In genomic region chr2:90583628-90584131, GRCm38 (mm10) we compare ENCODE assay signal across 7 mouse cellular contexts. TPM values are rescaled to one million over a fixed set of nuclear protein-coding genes. Genes with fewer than 3 reads are reported as not detected.
DNase-seq lines count a peak whose midpoint lies in the region; ATAC-seq and TF ChIP-seq lines count a peak whose summit lies in the region.

No protein-coding gene starts in this region.

- no peak overlapping the region for H3K4me3 ChIP-seq in kidney, embryonic 14.5 days (ENCODE audit: low read length)

- ATAC-seq in Patski = peak; percentile 63
- no peak for ATAC-seq in kidney, embryonic 14.5 days (ENCODE audit: low FRiP score, low TSS enrichment)

- H3K27me3 ChIP-seq in Patski = no peaks in the 10 kb centered on the region
- H3K27me3 ChIP-seq in kidney, embryonic 14.5 days (ENCODE audit: control insufficient read depth, insufficient read depth, low read length) = no peaks in the 10 kb centered on the region

- in situ Hi-C loops in Patski (cut with MboI; ENCODE audit: low pct_unique_long_range_greater_than_20kb) = loop anchor here (5.0 kb wide), 2 partner anchors 34 to 94 kb away; partner anchors contain the start of gene Nup160

- no peaks in the 10 kb centered on the region for H3K36me3 ChIP-seq in kidney, embryonic 14.5 days (ENCODE audit: control insufficient read depth, insufficient read depth, low read length)

- TF ChIP-seq CTCF in Patski (IDR thresholded peaks at IDR 0.05) = peak; percentile 59

- 0 out of 2 replicates have a peak overlapping the region, but pooled peaks have one; percentile 52 for H3K27ac ChIP-seq in kidney, embryonic 14.5 days (ENCODE audit: low read depth, low read length)

- WGBS in kidney, embryonic 14.5 days = 41% methylated on average over 5 of the region's 5 CpGs

- H3K4me2 ChIP-seq in kidney, embryonic 14.5 days (replicated peaks; ENCODE audit: low read depth, low read length) = no peak overlapping the region

- peak; percentile 35 for DNase-seq in kidney, adult 18-20 months
- no peak for DNase-seq in kidney, postnatal 10 days
- no peak for DNase-seq in Patski (ENCODE audit: low read depth, low spot score)
- peak; percentile 65 for DNase-seq in retina, embryonic 14.5 days (ENCODE audit: low spot score)
- DNase-seq in ovary, adult 18-20 months (ENCODE audit: low spot score) = no peak
- DNase-seq in thymus, postnatal 0 days (ENCODE audit: low spot score) = no peak

- H3K9ac ChIP-seq in kidney, embryonic 14.5 days (ENCODE audit: low read depth, low read length) = no peak overlapping the region

- POLR2A ChIA-PET in Patski (lab: Charles Lee) = interaction anchor here (0.6 kb wide), 1 partner anchor 31 kb away, joined by 4 read pairs; no protein-coding TSS in a partner anchor

- CTCF ChIA-PET in Patski (lab: Charles Lee) = interaction anchor here (0.8 to 1.9 kb wide), 6 partner anchors 13 to 78 kb away, joined by 3 to 6 read pairs (median 4); no protein-coding TSS in a partner anchor

- no peaks in the 10 kb centered on the region for H3K9me3 ChIP-seq in kidney, embryonic 14.5 days (ENCODE audit: control insufficient read depth, low read length)

- peaks cover 9% of the 10 kb centered on the region; the same call in 1 of the 2 replicates for H3K4me1 ChIP-seq in kidney, embryonic 14.5 days (ENCODE audit: control insufficient read depth, insufficient read depth, low read length)

RNA-seq across cellular contexts. Expression of gene Ptprj, which starts 3.2 kb away (rescaled TPM):
- polyA plus RNA-seq in Patski (2021) = 51.0 TPM
- polyA plus RNA-seq in kidney, embryonic 14.5 days (2014; fragmentation: Nextera tagmentation; extraction: Ambion mirVana) = 7.6 and 10.8 TPM in 2 replicates
- 1.6 and 1.7 TPM in 2 replicates for polyA plus RNA-seq in thymus, postnatal 0 days (2015; fragmentation: Nextera tagmentation; extraction: Ambion mirVana)

Comparison
In these comparisons a context has a peak if more than half of its experiments do, and no peak if none do; other contexts are left out.
1. DNase-seq: peak in kidney, adult 18-20 months (single experiment) and retina, embryonic 14.5 days (single experiment); none in kidney, postnatal 10 days (single experiment), Patski (single experiment), ovary, adult 18-20 months (single experiment) and thymus, postnatal 0 days (single experiment).